Mouse (Mus musculus) cerebellum, postnatal 36 days (tissue): ENCODE results near the gene 1700023F06Rik.

ENCODE experiments used
- DNase-seq, 2 experiments: peaks; one replicate each; pipeline ENCODE4 v3.0.0; 2021 to 2022; ENCODE audit warnings: mixed read lengths in 2 of 2

The 1700023F06Rik gene

GRCm38 (mm10) chr11:103221437-103221836 lies 13.1 kb upstream of the 1700023F06Rik start:
- DNase-seq = no peak

- DNase-seq = no peak
Measured at GRCm38 (mm10) chr11:103219995-103220394, 11.6 kb upstream of the 1700023F06Rik start.

- DNase-seq = no peak
Measured at GRCm38 (mm10) chr11:103219259-103219658, 10.9 kb upstream of the 1700023F06Rik start.

- DNase-seq = no peak
Measured at GRCm38 (mm10) chr11:103218517-103218901, 10.2 kb upstream of the 1700023F06Rik start.

- peak; percentile 77 to 84 for DNase-seq
Measured at GRCm38 (mm10) chr11:103217790-103218516, 9.6 kb upstream of the 1700023F06Rik start, which contains the start of gene Spata32. Spata32 (minus strand) TSS chr11:103218432.

GRCm38 (mm10) chr11:103215355-103215754 lies 7.0 kb upstream of the 1700023F06Rik start:
- DNase-seq = no peak

- DNase-seq = no peak
Measured at GRCm38 (mm10) chr11:103213712-103214111, 5.4 kb upstream of the 1700023F06Rik start.

GRCm38 (mm10) chr11:103210291-103210690 lies 1.9 kb upstream of the 1700023F06Rik start:
- DNase-seq = no peak

GRCm38 (mm10) chr11:103206203-103206602 lies 2.2 kb downstream of the 1700023F06Rik start:
- no peak for DNase-seq

GRCm38 (mm10) chr11:103202376-103202775 lies 6.0 kb downstream of the 1700023F06Rik start:
- DNase-seq = no peak

- DNase-seq = peak; percentile 71 to 78
Measured at GRCm38 (mm10) chr11:103201664-103202063, 6.7 kb downstream of the 1700023F06Rik start.

GRCm38 (mm10) chr11:103198911-103199803 lies 9.2 kb downstream of the 1700023F06Rik start:
- DNase-seq = peak; percentile 88 to 90

GRCm38 (mm10) chr11:103198339-103198738 lies 10.0 kb downstream of the 1700023F06Rik start:
- DNase-seq = peak in 1 of 2 experiments; percentile 34

- DNase-seq = no peak
Measured at GRCm38 (mm10) chr11:103197340-103197739, 11.0 kb downstream of the 1700023F06Rik start.

- peak in 1 of 2 experiments; percentile 30 for DNase-seq
Measured at GRCm38 (mm10) chr11:103195656-103196055, 12.7 kb downstream of the 1700023F06Rik start.

GRCm38 (mm10) chr11:103195236-103195635 lies 13.1 kb downstream of the 1700023F06Rik start:
- peak in 1 of 2 experiments; percentile 31 for DNase-seq

GRCm38 (mm10) chr11:103193825-103194168 lies 14.6 kb downstream of the 1700023F06Rik start:
- DNase-seq = no peak

GRCm38 (mm10) chr11:103192956-103193824 lies 15.2 kb downstream of the 1700023F06Rik start:
- DNase-seq = peak; percentile 78 to 82

GRCm38 (mm10) chr11:103192230-103192955 lies 16.0 kb downstream of the 1700023F06Rik start:
- DNase-seq = peak; percentile 54 to 57

GRCm38 (mm10) chr11:103184891-103185290 lies 23.5 kb downstream of the 1700023F06Rik start:
- peak; percentile 57 to 64 for DNase-seq

GRCm38 (mm10) chr11:103181911-103182310 lies 26.4 kb downstream of the 1700023F06Rik start:
- no peak for DNase-seq

- DNase-seq = no peak
Measured at GRCm38 (mm10) chr11:103181349-103181748, 27.0 kb downstream of the 1700023F06Rik start.
